Mouse (Mus musculus) hindbrain, embryonic 13.5 days (tissue): ENCODE measurements around the gene Efcab11. TPM values are rescaled to one million over a fixed set of nuclear protein-coding genes. Genes with fewer than 3 reads are reported as not detected.
A peak's percentile ranks its signal among the peaks of the same experiment; 100 is the strongest.

ENCODE experiments used
- ATAC-seq: fragments of 200-750 bp; cut with Nextera tagmentation; 2 replicates; pipeline ENCODE4 v1.8.0; 2017; ENCODE audit warnings: moderate TSS enrichment; ENCODE audit not compliant: low FRiP score
- H3K27ac ChIP-seq: fragments of 300-500 bp; sonication (generic); 2 replicates; pipeline ENCODE4 v1.5.1; 2015; ENCODE audit warnings: inconsistent platforms, mild to moderate bottlenecking, moderate library complexity
- H3K27me3 ChIP-seq: fragments of 300-500 bp; sonication (generic); 2 replicates; pipeline ENCODE4 v1.6.1; 2015; ENCODE audit warnings: mild to moderate bottlenecking, inconsistent platforms
- H3K36me3 ChIP-seq: fragments of 300-500 bp; sonication (generic); 2 replicates; pipeline ENCODE4 v1.6.1; 2015; ENCODE audit warnings: mild to moderate bottlenecking, inconsistent platforms
- H3K4me1 ChIP-seq: fragments of 300-500 bp; sonication (generic); replicated peaks from 2 replicates; pipeline ENCODE4 v1.6.1; 2015; ENCODE audit warnings: inconsistent platforms
- H3K4me2 ChIP-seq: fragments of 300-500 bp; sonication (generic); 2 replicates; pipeline ENCODE4 v1.6.1; 2015; ENCODE audit warnings: inconsistent platforms, mild to moderate bottlenecking, moderate library complexity
- H3K4me3 ChIP-seq: fragments of 300-500 bp; sonication (generic); 2 replicates; pipeline ENCODE4 v1.5.1; 2015; ENCODE audit warnings: mild to moderate bottlenecking, inconsistent platforms
- H3K9ac ChIP-seq: fragments of 300-500 bp; sonication (generic); 2 replicates; pipeline ENCODE4 v1.6.1; 2015; ENCODE audit warnings: mild to moderate bottlenecking, inconsistent platforms
- H3K9me3 ChIP-seq: fragments of 300-500 bp; sonication (generic); 2 replicates; pipeline ENCODE4 v1.6.1; 2016; ENCODE audit warnings: inconsistent platforms
- WGBS: fragments of 180-500 bp; shearing (Covaris S2); methylation state at CpG from one replicate; pipeline ENCODE4 v1.1.7; 2015; 5-methylcytosine and 5-hydroxymethylcytosine counted together
- polyA plus RNA-seq: library from polyadenylated mRNA; unstranded; fragments of >200 nt; fragmentation: Nextera tagmentation; extraction: Ambion mirVana; gene quantifications from 2 replicates; pipeline ENCODE4 v1.2.1, GENCODE M21; 2015

The Efcab11 gene
- polyA plus RNA-seq, 1 experiment from 2014 or later: 5.7 TPM

DNA sequence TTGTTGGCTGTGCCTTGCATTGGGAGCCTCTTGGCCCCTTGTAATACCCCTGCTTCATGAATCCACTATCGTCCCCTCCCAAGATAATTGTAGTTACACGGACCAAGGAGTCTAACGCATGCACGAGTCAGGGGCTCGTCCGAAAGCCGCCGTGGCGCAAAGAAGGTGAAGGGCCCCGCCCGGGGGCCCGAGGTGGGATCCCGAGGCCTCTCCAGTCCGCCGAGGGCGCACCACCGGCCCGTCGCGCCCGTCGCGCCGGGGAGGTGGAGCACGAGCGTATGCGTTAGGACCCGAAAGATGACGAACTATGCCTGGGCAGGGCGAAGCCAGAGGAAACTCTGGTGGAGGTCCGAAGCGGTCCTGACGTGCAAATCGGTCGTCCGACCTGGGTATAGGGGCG, 239.3 kb downstream of the Efcab11 start:
- Histone ChIP-seq H3K9me3 (peaks cover 29% of the 10 kb centered on the region), H3K9ac (no peak overlapping the region), H3K27me3 (no peaks in the 10 kb centered on the region), H3K4me3 (no peak overlapping the region), H3K36me3 (no peaks in the 10 kb centered on the region), H3K27ac (no peak overlapping the region), H3K4me2 (no peak overlapping the region), H3K4me1 (peaks cover 15% of the 10 kb centered on the region)
- ATAC-seq: peak; percentile 88
- 96% methylated on average over 37 of the region's 37 CpGs for WGBS

Other genes starting within 250 kb of the Efcab11 start
- gene Tdp1, start 78 bp upstream of the Efcab11 start, polyA plus RNA-seq: 48.2 and 52.3 TPM in 2 replicates
- 0.47 and 0.60 TPM in 2 replicates for gene Kcnk13, start 80.1 kb upstream of the Efcab11 start, polyA plus RNA-seq
- gene Psmc1, start 225.7 kb upstream of the Efcab11 start, polyA plus RNA-seq: 282 and 285 TPM in 2 replicates